In genomic region chr9:106043921-106044503, GRCm38 (mm10) we compare ENCODE assay signal across 22 mouse cellular contexts. TPM values are rescaled to one million over a fixed set of nuclear protein-coding genes. Genes with fewer than 3 reads are reported as not detected.
DNase-seq lines count a peak whose midpoint lies in the region; ATAC-seq lines count a peak whose summit lies in the region.
"Had no signal": no experiment of that assay in that cellular context is flagged by ENCODE, and none has a peak within 500 bp of the region (broad histone marks: within the 10 kb centered on the region; RNA-seq: fewer than 3 reads in every experiment).

No protein-coding gene starts in this region.

- no peaks in the 10 kb centered on the region for H3K36me3 ChIP-seq in kidney, embryonic 14.5 days (ENCODE audit: control insufficient read depth, insufficient read depth, low read length)
- no peaks in the 10 kb centered on the region for H3K36me3 ChIP-seq in midbrain, embryonic 14.5 days (ENCODE audit: control insufficient read depth, insufficient read depth, low read length)
- H3K36me3 ChIP-seq: embryonic facial prominence, embryonic 13.5 days; forebrain, embryonic 10.5 days; G1E; limb, embryonic 10.5 days; lung, embryonic 15.5 days; neural tube, embryonic 15.5 days had no signal

- H3K27ac ChIP-seq in kidney, embryonic 14.5 days (ENCODE audit: low read depth, low read length), result no peak overlapping the region
- peak overlapping the region; percentile 8; the same call in 1 of the 2 replicates for H3K27ac ChIP-seq in midbrain, embryonic 14.5 days (replicated peaks; ENCODE audit: low read depth, low read length)
- H3K27ac ChIP-seq: embryonic facial prominence, embryonic 13.5 days; forebrain, embryonic 10.5 days; limb, embryonic 10.5 days; lung, embryonic 15.5 days; macrophage; neural tube, embryonic 15.5 days had no signal

- 56% methylated on average over 9 of the region's 9 CpGs for whole genome bisulfite sequencing in kidney, embryonic 14.5 days
- 25% methylated on average over 9 of the region's 9 CpGs for WGBS in midbrain, embryonic 14.5 days

- H3K4me1 ChIP-seq in kidney, embryonic 14.5 days (ENCODE audit: control insufficient read depth, insufficient read depth, low read length), result no peaks in the 10 kb centered on the region
- no peaks in the 10 kb centered on the region for H3K4me1 ChIP-seq in midbrain, embryonic 14.5 days (ENCODE audit: control insufficient read depth, insufficient read depth, low read length)
- H3K4me1 ChIP-seq: limb, embryonic 10.5 days; lung, embryonic 15.5 days; neural tube, embryonic 15.5 days had no signal

- H3K4me2 ChIP-seq in kidney, embryonic 14.5 days (replicated peaks; ENCODE audit: low read depth, low read length), result no peak overlapping the region
- no peak overlapping the region for H3K4me2 ChIP-seq in midbrain, embryonic 14.5 days (ENCODE audit: low read length)
- H3K4me2 ChIP-seq: embryonic facial prominence, embryonic 13.5 days; liver, embryonic 11.5 days; lung, embryonic 15.5 days; neural tube, embryonic 15.5 days had no signal

- H3K27me3 ChIP-seq in kidney, embryonic 14.5 days (ENCODE audit: control insufficient read depth, insufficient read depth, low read length), result no peaks in the 10 kb centered on the region
- no peaks in the 10 kb centered on the region for H3K27me3 ChIP-seq in midbrain, embryonic 14.5 days (ENCODE audit: control insufficient read depth, insufficient read depth, low read length)
- H3K27me3 ChIP-seq: embryonic facial prominence, embryonic 13.5 days; lung, embryonic 15.5 days; neural tube, embryonic 15.5 days had no signal

- no peak for DNase-seq in kidney, postnatal 14 days
- DNase-seq in 3134 (ENCODE audit: extremely low read depth, insufficient read length, low spot score), result peak; percentile 39
- peak; percentile 91 for DNase-seq in Muller cell, postnatal 12 days (ENCODE audit: inconsistent ontology term)
- peak; percentile 49 for DNase-seq in midbrain, embryonic 14.5 days
- DNase-seq in cerebellum, postnatal 25 days, result no peak
- DNase-seq in frontal cortex, postnatal 36 days (ENCODE audit: low spot score in 2 of 2), result no peak
- DNase-seq: adrenal gland, adult 2 months; cerebellum, adult 11-12 months; gastrocnemius, postnatal 25 days; heart, postnatal 10 days; kidney, adult 2 months had no signal

- peak; percentile 39; the same call in 1 of the 2 replicates for ATAC-seq in kidney, embryonic 14.5 days (ENCODE audit: low FRiP score, low TSS enrichment)
- no peak; the same call in 1 of the 2 replicates for ATAC-seq in midbrain, embryonic 14.5 days (ENCODE audit: low FRiP score, low TSS enrichment)
- ATAC-seq: CD4-positive, CD25-positive, alpha-beta regulatory T cell, adult 4 months; hindbrain, embryonic 16.5 days had no signal

- H3K9me3 ChIP-seq in kidney, embryonic 14.5 days (ENCODE audit: control insufficient read depth, low read length), result no peaks in the 10 kb centered on the region
- H3K9me3 ChIP-seq in midbrain, embryonic 14.5 days (ENCODE audit: control insufficient read depth, low read length), result no peaks in the 10 kb centered on the region
- H3K9me3 ChIP-seq: embryonic facial prominence, embryonic 13.5 days; forebrain, embryonic 10.5 days; G1E; limb, embryonic 10.5 days; lung, embryonic 15.5 days; neural tube, embryonic 15.5 days had no signal

- H3K4me3 ChIP-seq in kidney, embryonic 14.5 days (ENCODE audit: low read length), result no peak overlapping the region
- H3K4me3 ChIP-seq in midbrain, embryonic 14.5 days (replicated peaks; ENCODE audit: low read depth, low read length), result no peak overlapping the region
- H3K4me3 ChIP-seq: embryonic facial prominence, embryonic 13.5 days; forebrain, embryonic 10.5 days; limb, embryonic 10.5 days; lung, embryonic 15.5 days; neural tube, embryonic 15.5 days had no signal

- H3K9ac ChIP-seq in kidney, embryonic 14.5 days (ENCODE audit: low read depth, low read length), result no peak overlapping the region
- no peak overlapping the region for H3K9ac ChIP-seq in midbrain, embryonic 14.5 days (replicated peaks; ENCODE audit: low read length)
- H3K9ac ChIP-seq: embryonic facial prominence, embryonic 13.5 days; lung, embryonic 15.5 days; neural tube, embryonic 15.5 days had no signal

RNA-seq across cellular contexts. Expression of gene Col6a4, which starts 52.6 kb away (rescaled TPM):
- polyA plus RNA-seq in kidney, embryonic 14.5 days (2014; fragmentation: Nextera tagmentation; extraction: Ambion mirVana), result 0.50 and 0.76 TPM in 2 replicates
- 0.38 and 0.81 TPM in 2 replicates for polyA plus RNA-seq in midbrain, embryonic 14.5 days (2014; fragmentation: Nextera tagmentation; extraction: Ambion mirVana)
- polyA plus RNA-seq: CD4-positive, CD25-positive, alpha-beta regulatory T cell, adult 4 months; G1E; liver, embryonic 11.5 days; macrophage had no signal

Comparison
In these comparisons a context has a peak if more than half of its experiments do, and no peak if none do; other contexts are left out.
1. DNase-seq: peak in 3134 (single experiment), Muller cell, postnatal 12 days (single experiment) and midbrain, embryonic 14.5 days (single experiment); none in kidney, postnatal 14 days (single experiment), cerebellum, postnatal 25 days (0 of 2) and frontal cortex, postnatal 36 days (0 of 2).